Mouse (Mus musculus): ENCODE measurements around the gene Sstr3.

DNA sequence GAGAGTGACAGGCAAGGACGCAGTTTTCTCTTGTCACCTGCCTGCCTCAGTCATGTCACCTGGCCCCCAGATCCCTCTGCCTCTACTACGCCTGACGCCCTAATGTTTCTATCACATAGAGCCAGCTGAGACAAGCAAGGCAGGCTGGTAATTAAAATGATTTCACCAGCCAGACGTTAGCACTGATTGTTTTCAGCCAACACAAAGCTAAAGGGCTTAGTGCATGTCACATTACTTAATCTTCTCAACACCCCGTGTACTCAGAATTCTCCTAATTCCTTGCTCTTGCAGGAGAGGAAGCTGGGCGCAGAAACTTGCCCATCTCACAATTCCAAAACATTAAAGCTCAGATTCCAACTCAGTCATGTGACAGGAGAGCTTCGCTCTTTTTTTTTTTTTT lies 36.0 kb downstream of the Sstr3 start:
- TF ChIP-seq EP300 (IDR thresholded peaks at IDR 0.05; ENCODE audit: low read depth) (no peak), CTCF (IDR thresholded peaks at IDR 0.05; ENCODE audit: low read depth) (no peak)

Measured in liver, postnatal 0 days (tissue).